Mouse (Mus musculus): ENCODE results near the gene Arid1b.

Arid1b gene

DNA sequence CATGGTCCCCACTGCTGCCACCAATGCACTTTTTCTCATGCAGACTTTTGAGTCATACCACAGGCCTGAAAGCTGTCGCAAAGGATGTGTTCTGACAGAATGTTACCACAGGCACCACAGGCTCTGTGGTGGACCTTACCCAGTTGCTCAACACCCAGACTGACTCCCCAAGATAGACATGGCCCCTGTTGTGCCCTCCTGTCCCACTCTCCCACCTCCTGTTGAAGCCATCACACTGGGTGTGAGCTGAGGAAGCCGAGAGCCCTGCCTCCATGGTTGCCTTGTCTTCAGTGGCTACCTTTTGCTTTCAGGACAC lies 261.4 kb downstream of the Arid1b start:
- DNase-seq = no peak

- peak; percentile 36 for DNase-seq
Observed at GRCm38 (mm10) chr17:5258978-5259377, 264.8 kb downstream of the Arid1b start.

DNA sequence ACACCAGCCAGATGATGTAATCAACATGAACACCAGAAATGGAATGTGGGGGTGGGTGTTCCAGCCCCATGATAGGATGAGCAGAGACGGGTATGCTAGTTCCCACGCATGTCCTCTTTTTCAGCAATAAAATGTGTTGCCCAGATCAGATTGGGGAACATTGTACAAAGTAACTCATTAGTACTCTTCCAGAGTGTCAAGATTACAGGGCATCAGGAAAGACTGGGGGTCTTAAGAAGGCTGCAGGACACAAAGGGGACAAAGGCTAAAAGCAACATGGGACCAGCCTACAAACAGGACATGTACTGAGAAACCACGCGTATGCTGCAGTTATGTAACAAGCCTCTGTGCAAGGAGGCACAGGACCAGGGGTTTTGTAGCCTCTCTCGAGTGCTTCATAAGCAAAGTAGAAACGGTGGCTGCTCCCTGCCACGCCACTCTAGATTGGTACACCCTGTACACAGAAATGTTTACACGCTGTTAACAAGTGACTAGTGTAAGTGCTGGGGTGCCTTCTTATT lies 267.1 kb downstream of the Arid1b start:
- DNase-seq = no peak

- DNase-seq = no peak
Observed at GRCm38 (mm10) chr17:5261874-5262605, 267.9 kb downstream of the Arid1b start.

GRCm38 (mm10) chr17:5262788-5263187 lies 268.7 kb downstream of the Arid1b start:
- no peak for DNase-seq

DNA sequence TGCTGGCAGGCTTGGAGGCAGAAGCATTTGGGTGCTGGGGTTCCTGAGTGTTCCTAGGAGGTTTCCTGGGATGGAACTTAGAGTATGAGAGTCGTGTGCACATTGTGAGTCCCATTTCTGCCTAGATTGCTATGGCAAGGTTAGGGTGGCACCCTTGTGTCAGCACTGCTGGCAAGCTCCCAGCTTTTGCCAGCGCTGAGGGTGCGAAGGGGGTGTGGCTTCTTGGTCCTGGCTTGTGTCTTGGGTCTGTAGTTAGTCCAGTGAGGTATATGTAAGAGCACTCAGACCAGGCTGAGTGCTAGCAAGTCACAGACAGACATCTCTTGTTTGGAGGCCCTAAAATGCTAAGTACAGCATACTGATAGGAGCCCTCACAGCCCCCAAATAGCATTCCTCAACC lies 270.7 kb downstream of the Arid1b start:
- DNase-seq = no peak

- no peak for DNase-seq
Observed at GRCm38 (mm10) chr17:5265615-5266014, 271.5 kb downstream of the Arid1b start.

- DNase-seq = no peak
Observed at GRCm38 (mm10) chr17:5267747-5268146, 273.6 kb downstream of the Arid1b start.

GRCm38 (mm10) chr17:5269302-5269701 lies 275.2 kb downstream of the Arid1b start:
- DNase-seq = no peak

DNA sequence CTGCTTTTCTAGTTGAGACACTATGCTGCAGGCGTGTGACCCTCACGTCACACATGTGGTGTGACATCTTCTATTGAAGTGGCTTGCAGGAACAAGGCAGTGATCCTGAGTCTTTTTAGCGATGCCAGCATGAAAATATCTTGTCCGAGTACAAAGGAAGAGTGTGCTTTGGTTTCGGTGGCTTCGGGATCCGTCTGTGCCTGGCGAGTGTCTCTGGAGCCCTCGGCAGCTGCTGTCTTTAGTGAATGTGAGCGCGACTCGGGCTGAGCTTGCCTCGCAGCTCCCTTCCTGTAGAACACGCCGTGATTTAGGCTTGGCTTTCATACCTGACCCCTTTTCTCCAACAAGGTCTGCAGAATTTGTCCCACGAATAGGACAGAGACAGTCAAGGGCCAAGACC lies 275.6 kb downstream of the Arid1b start:
- no peak for DNase-seq

DNA sequence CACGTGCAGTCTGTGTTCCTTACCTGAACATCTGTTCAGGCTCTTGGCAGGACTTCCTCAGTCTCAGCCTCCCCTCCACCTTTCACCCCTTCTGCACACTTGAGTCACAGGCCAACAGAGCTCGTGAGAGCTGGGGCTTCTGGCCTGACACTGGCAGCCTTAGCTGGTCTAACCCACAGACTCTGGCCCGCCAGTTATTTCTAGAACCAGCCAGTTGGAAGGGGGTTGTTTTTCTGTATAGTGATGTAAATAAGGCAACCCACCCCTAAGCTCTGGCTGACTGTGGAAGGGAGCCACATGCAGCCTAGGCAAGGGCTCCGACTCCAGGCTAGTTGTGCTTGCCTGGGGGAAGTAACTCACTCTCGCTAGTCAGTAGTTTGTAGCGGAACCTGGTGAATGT lies 276.7 kb downstream of the Arid1b start:
- DNase-seq = no peak

GRCm38 (mm10) chr17:5273118-5273517 lies 279.0 kb downstream of the Arid1b start:
- no peak for DNase-seq

DNA sequence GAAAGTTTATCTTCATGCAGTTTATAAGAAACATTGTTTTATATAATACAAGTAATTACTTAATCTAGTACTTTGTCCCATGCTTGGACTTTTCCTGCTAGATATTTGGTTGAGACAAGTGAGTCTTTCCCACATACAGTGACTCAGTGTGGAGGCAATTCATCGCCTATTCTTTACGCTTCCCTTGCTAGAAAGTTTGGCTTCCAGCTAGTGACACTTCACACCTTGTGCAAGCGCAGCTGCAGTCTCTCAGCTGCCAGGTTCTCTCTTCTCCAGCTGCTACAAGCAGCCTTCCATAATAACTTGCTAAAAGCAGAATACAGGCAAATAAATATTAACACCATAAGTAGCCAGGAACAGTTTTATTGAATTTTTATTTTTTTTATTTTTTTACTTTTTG lies 279.6 kb downstream of the Arid1b start:
- no peak for DNase-seq

GRCm38 (mm10) chr17:5274429-5274828 lies 280.3 kb downstream of the Arid1b start:
- no peak for DNase-seq

DNA sequence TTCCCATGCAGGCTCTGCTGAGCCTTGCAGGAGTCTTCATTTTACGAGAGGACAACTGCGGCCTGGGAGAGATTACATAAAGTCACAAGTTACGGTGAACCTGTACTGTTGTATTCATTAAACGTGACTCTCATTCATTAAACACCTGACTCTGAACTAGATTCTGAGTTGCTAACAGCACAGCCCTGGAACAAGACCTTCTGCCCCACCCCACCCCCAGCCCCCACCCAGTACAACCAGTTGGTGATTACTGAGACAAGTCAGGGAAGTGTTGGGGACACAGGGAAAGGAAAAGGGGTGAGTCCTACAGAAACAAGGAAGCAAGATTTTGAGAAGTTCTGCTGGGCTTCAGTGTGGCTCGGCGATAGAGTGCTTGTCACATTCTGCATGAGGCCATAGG lies 281.6 kb downstream of the Arid1b start:
- no peak for DNase-seq

- DNase-seq = no peak
Observed at GRCm38 (mm10) chr17:5277137-5277871, 283.2 kb downstream of the Arid1b start.

DNA sequence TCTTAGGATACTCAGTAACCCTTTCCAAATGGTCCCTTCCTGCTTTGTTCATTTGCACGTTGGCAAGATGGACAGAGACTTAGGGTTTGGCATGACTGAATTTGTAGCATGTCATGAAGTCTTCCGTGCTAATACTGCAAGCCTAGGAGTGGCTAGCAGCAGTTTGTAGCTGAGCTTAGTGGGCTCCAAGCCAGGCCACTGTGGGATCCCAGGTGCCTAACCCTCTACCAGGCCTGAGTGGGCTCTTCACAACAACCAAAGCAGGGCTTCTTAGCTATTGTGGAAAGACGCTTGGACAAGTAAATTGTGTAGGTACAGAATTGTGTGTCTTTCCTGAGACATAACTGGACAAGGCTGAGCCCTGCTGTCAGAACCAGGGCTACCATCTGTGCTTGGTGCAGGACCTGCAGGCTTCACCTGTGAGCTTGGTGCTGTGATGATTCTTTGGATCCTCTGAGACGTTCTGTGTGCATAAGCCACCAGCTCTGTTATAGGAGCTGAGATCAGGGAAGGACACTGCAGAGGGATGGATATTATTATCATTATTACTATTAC lies 286.4 kb downstream of the Arid1b start:
- no peak for DNase-seq

- no peak for DNase-seq
Observed at GRCm38 (mm10) chr17:5284783-5285182, 290.7 kb downstream of the Arid1b start.

- DNase-seq = no peak
Observed at GRCm38 (mm10) chr17:5285877-5286440, 291.8 kb downstream of the Arid1b start.

- no peak for DNase-seq
Observed at GRCm38 (mm10) chr17:5286571-5287209, 292.6 kb downstream of the Arid1b start.

GRCm38 (mm10) chr17:5287210-5287591 lies 293.1 kb downstream of the Arid1b start:
- no peak for DNase-seq

GRCm38 (mm10) chr17:5287641-5288040 lies 293.5 kb downstream of the Arid1b start:
- no peak for DNase-seq
